Mouse (Mus musculus): ENCODE measurements around the gene Trim50.

DNA sequence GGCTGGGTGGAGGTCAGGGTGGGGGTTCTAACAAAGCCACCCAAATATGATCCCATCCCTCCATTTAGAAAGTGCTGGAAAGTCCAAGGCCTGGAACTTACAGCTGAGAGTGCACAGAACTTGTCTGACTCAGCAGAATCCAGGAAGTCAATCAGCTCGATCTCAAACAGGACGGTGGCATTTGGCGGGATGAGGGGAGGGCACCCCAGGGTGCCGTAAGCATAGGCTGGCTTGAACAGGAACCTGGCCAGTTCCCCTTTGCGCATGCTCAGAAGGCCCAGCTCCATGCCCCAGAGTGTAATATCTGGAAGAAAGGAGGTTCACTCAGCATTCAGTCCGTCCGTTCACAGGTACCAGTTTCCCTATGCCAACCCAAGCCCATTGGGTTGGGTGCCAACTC, 7.1 kb upstream of the Trim50 start:
- TF ChIP-seq E2F4 (IDR thresholded peaks at IDR 0.05; ENCODE audit: insufficient replicate concordance, low read depth, low read length) (no peak), ZNF384 (IDR thresholded peaks at IDR 0.05; ENCODE audit: low read depth, low read length) (no peak), CTCF (conservative IDR thresholded peaks at IDR 0.05 in 1 of 2, IDR thresholded peaks at IDR 0.05 in 1 of 2; ENCODE audit: low read depth in 2 of 2, low read length in 2 of 2) (no peak), UBTF (IDR thresholded peaks at IDR 0.05; ENCODE audit: low read depth, low read length) (no peak)

All from CH12.LX (cell line).